Mouse (Mus musculus): Measurements from ENCODE around the gene Pqlc3. TPM values are rescaled to one million over a fixed set of nuclear protein-coding genes. Genes with fewer than 3 reads are reported as not detected.

The Pqlc3 gene
- polyA plus RNA-seq, 1 experiment: 40.1 TPM

DNA sequence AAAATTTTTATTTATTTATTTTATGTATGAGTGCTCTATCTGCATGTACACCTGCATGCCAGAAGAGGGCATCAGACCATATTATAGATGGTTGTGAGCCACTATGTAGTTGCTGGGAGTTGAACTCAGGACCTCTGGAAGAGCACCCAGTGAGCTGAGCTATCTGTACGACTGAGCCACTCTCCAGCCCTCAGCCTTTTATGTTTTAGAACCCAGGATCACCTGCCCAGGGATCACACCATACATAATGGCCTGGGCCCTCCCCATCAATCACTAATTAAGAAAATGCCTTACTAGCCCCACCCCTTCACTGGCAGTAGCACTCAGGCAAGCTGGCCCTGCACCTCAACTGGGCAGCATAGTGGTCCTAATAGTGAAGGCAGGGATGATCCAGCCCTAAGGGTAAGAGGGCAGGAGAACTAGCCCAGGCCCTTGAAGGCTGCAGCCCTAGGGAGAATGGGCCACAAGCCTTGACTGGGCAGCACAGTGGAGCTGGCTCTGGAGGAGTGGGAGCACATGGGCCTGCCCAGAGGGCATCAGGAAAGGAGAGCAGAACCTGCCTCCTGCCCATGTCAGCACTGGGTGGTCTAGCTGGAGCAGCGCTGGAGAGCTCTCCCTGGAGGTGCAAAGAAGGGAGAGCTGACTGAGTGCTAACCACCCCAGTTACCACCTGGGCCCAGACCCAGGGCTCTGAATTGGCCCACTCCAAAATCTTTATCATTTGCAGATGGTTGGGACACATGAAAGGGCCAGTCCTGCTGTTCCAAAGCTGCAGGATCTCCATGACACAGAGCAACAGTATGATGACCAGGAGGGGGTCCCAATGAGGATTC, 12.1 kb upstream of the Pqlc3 start:
- H3K27me3 ChIP-seq (ENCODE audit: control insufficient read depth, insufficient read depth, low read length, poor library complexity, severe bottlenecking): no peaks in the 10 kb centered on the region
- no peak overlapping the region for H3K9ac ChIP-seq (ENCODE audit: low read depth, poor library complexity, severe bottlenecking)
- no peak overlapping the region for H3K27ac ChIP-seq (ENCODE audit: insufficient read depth, low read length)
- TF ChIP-seq CTCF (IDR thresholded peaks at IDR 0.05; ENCODE audit: low read depth, low read length): no peak
- TF ChIP-seq POLR2A (IDR thresholded peaks at IDR 0.05; ENCODE audit: insufficient read depth, low read length): no peak
- no peak for TF ChIP-seq EP300 (IDR thresholded peaks at IDR 0.05; ENCODE audit: insufficient read depth, low read depth, low read length)
- no peaks in the 10 kb centered on the region for H3K36me3 ChIP-seq (ENCODE audit: control insufficient read depth, insufficient read depth, low read length, poor library complexity, severe bottlenecking)
- no peaks in the 10 kb centered on the region for H3K4me1 ChIP-seq (ENCODE audit: control insufficient read depth, insufficient read depth, low read length)
- no peak overlapping the region for H3K4me3 ChIP-seq (ENCODE audit: low read depth, low read length)
- peaks cover 4% of the 10 kb centered on the region for H3K9me3 ChIP-seq (replicated peaks; ENCODE audit: control insufficient read depth, insufficient read depth, low read length, poor library complexity, severe bottlenecking)

GRCm38 (mm10) chr12:17011100-17011870, 11.1 kb upstream of the Pqlc3 start, which contains the start of gene 2410004P03Rik:
TSS of gene 2410004P03Rik (minus strand) at chr12:17011727.
- TF ChIP-seq CTCF (IDR thresholded peaks at IDR 0.05; ENCODE audit: low read depth, low read length) (peak; percentile 90), POLR2A (IDR thresholded peaks at IDR 0.05; ENCODE audit: insufficient read depth, low read length) (no peak)
- H3K27me3 ChIP-seq (ENCODE audit: control insufficient read depth, insufficient read depth, low read length, poor library complexity, severe bottlenecking): no peaks in the 10 kb centered on the region
- no peaks in the 10 kb centered on the region for H3K4me1 ChIP-seq (ENCODE audit: control insufficient read depth, insufficient read depth, low read length)
- H3K4me3 ChIP-seq (ENCODE audit: low read depth, low read length): peak within 1 kb of the TSS; percentile 81
- peak within 1 kb of the TSS; percentile 25; the same call in 1 of the 2 replicates for H3K9ac ChIP-seq (ENCODE audit: low read depth, poor library complexity, severe bottlenecking)
- H3K36me3 ChIP-seq (ENCODE audit: control insufficient read depth, insufficient read depth, low read length, poor library complexity, severe bottlenecking): no peaks in the 10 kb centered on the region
- H3K27ac ChIP-seq (ENCODE audit: insufficient read depth, low read length): no peak within 1 kb of the TSS
- H3K9me3 ChIP-seq (replicated peaks; ENCODE audit: control insufficient read depth, insufficient read depth, low read length, poor library complexity, severe bottlenecking): peaks cover 4% of the 10 kb centered on the region

DNA sequence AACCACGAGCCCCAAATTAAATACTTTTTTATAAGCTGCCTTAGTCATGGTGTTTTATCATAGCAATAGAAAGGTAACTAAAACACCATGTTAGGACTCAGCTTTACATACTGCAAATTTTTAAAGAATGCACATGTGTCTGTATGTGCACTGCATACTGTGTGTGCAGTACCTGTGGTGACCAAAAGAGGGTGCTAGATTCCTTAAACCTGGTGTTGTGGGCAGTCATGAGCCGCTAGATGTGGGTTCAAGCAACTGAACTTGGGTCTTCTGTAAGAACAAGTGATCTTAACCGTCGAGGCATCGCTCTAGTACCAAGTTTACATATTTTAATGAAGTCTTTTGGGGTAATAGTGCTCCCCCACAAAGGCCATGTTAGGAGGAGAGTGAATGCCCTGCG, 9.3 kb upstream of the Pqlc3 start:
- Histone ChIP-seq H3K27me3 (ENCODE audit: control insufficient read depth, insufficient read depth, low read length, poor library complexity, severe bottlenecking) (no peaks in the 10 kb centered on the region), H3K36me3 (ENCODE audit: control insufficient read depth, insufficient read depth, low read length, poor library complexity, severe bottlenecking) (no peaks in the 10 kb centered on the region), H3K4me3 (ENCODE audit: low read depth, low read length) (no peak overlapping the region), H3K9me3 (replicated peaks; ENCODE audit: control insufficient read depth, insufficient read depth, low read length, poor library complexity, severe bottlenecking) (no peaks in the 10 kb centered on the region), H3K9ac (ENCODE audit: low read depth, poor library complexity, severe bottlenecking) (no peak overlapping the region), H3K27ac (ENCODE audit: insufficient read depth, low read length) (no peak overlapping the region), H3K4me1 (ENCODE audit: control insufficient read depth, insufficient read depth, low read length) (no peaks in the 10 kb centered on the region)
- TF ChIP-seq EP300 (IDR thresholded peaks at IDR 0.05; ENCODE audit: insufficient read depth, low read depth, low read length): no peak
- TF ChIP-seq CTCF (IDR thresholded peaks at IDR 0.05; ENCODE audit: low read depth, low read length): no peak
- TF ChIP-seq POLR2A (IDR thresholded peaks at IDR 0.05; ENCODE audit: insufficient read depth, low read length): no peak

DNA sequence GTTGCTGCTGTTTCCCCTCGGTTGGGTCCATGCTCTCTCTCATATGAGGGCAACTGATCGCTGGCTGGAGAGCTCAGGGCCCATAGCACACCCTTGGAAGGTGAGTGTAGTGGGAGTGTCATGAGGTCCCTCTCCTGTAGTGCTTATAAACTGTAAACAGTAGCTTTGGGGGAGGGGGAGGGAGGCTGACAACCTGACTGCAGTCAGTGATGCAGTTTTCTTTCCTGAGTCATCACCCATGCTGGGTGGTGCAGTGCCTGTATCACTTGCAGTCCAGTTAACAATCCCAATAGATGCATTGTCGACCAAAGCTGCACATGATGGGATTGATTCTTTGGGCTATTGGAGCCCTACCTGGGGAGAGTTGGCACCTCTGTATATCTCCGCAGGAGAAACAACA, 1.0 kb upstream of the Pqlc3 start:
- H3K27me3 ChIP-seq (ENCODE audit: control insufficient read depth, insufficient read depth, low read length, poor library complexity, severe bottlenecking): no peaks in the 10 kb centered on the region
- no peak overlapping the region for H3K27ac ChIP-seq (ENCODE audit: insufficient read depth, low read length)
- TF ChIP-seq CTCF (IDR thresholded peaks at IDR 0.05; ENCODE audit: low read depth, low read length) (no peak), POLR2A (IDR thresholded peaks at IDR 0.05; ENCODE audit: insufficient read depth, low read length) (no peak), EP300 (IDR thresholded peaks at IDR 0.05; ENCODE audit: insufficient read depth, low read depth, low read length) (no peak)
- H3K9ac ChIP-seq (ENCODE audit: low read depth, poor library complexity, severe bottlenecking): no peak overlapping the region
- no peak overlapping the region for H3K4me3 ChIP-seq (ENCODE audit: low read depth, low read length)
- no peaks in the 10 kb centered on the region for H3K9me3 ChIP-seq (replicated peaks; ENCODE audit: control insufficient read depth, insufficient read depth, low read length, poor library complexity, severe bottlenecking)
- peaks cover 5% of the 10 kb centered on the region for H3K4me1 ChIP-seq (ENCODE audit: control insufficient read depth, insufficient read depth, low read length)
- no peaks in the 10 kb centered on the region for H3K36me3 ChIP-seq (ENCODE audit: control insufficient read depth, insufficient read depth, low read length, poor library complexity, severe bottlenecking)

GRCm38 (mm10) chr12:17000628-17001027, 420 bp upstream of the Pqlc3 start:
- Histone ChIP-seq H3K9ac (ENCODE audit: low read depth, poor library complexity, severe bottlenecking) (no peak overlapping the region), H3K27me3 (ENCODE audit: control insufficient read depth, insufficient read depth, low read length, poor library complexity, severe bottlenecking) (no peaks in the 10 kb centered on the region)
- TF ChIP-seq POLR2A (IDR thresholded peaks at IDR 0.05; ENCODE audit: insufficient read depth, low read length): no peak
- no peak for TF ChIP-seq CTCF (IDR thresholded peaks at IDR 0.05; ENCODE audit: low read depth, low read length)
- TF ChIP-seq EP300 (IDR thresholded peaks at IDR 0.05; ENCODE audit: insufficient read depth, low read depth, low read length): no peak

DNA sequence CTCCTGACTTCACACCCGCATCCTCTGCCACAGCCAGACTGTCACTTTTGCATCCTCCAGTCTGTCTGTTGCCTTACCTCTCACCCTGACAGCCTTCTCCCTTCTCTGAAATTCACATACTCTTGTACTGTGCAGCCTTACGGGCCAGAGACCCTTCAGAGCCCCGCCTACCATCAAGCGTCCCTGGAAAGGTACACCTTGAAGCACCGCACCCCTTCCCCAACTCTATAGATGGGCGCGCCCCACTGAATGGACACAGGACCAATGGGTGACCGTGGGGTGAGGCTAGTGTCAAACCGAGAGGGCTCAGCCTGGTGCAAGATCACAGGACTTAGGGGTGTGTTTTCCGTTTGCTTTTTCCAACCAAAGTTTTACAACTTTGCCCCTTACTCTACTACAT, 1.1 kb downstream of the Pqlc3 start:
- Histone ChIP-seq H3K27ac (ENCODE audit: insufficient read depth, low read length) (peak overlapping the region; percentile 31), H3K4me3 (ENCODE audit: low read depth, low read length) (peak overlapping the region; percentile 74), H3K27me3 (ENCODE audit: control insufficient read depth, insufficient read depth, low read length, poor library complexity, severe bottlenecking) (no peaks in the 10 kb centered on the region), H3K9ac (ENCODE audit: low read depth, poor library complexity, severe bottlenecking) (peak overlapping the region; percentile 60), H3K4me1 (ENCODE audit: control insufficient read depth, insufficient read depth, low read length) (peaks cover 5% of the 10 kb centered on the region), H3K9me3 (replicated peaks; ENCODE audit: control insufficient read depth, insufficient read depth, low read length, poor library complexity, severe bottlenecking) (no peaks in the 10 kb centered on the region), H3K36me3 (ENCODE audit: control insufficient read depth, insufficient read depth, low read length, poor library complexity, severe bottlenecking) (no peaks in the 10 kb centered on the region)
- TF ChIP-seq POLR2A (IDR thresholded peaks at IDR 0.05; ENCODE audit: insufficient read depth, low read length): no peak
- no peak for TF ChIP-seq EP300 (IDR thresholded peaks at IDR 0.05; ENCODE audit: insufficient read depth, low read depth, low read length)
- TF ChIP-seq CTCF (IDR thresholded peaks at IDR 0.05; ENCODE audit: low read depth, low read length): no peak

More at GRCm38 (mm10) chr12:17000628-17001027, 420 bp upstream of the Pqlc3 start:
- H3K9me3 ChIP-seq (replicated peaks; ENCODE audit: control insufficient read depth, insufficient read depth, low read length, poor library complexity, severe bottlenecking): no peaks in the 10 kb centered on the region
- H3K4me1 ChIP-seq (ENCODE audit: control insufficient read depth, insufficient read depth, low read length): peaks cover 5% of the 10 kb centered on the region
- no peaks in the 10 kb centered on the region for H3K36me3 ChIP-seq (ENCODE audit: control insufficient read depth, insufficient read depth, low read length, poor library complexity, severe bottlenecking)
- no peak overlapping the region for H3K27ac ChIP-seq (ENCODE audit: insufficient read depth, low read length)
- H3K4me3 ChIP-seq (ENCODE audit: low read depth, low read length): no peak overlapping the region
